Mouse (Mus musculus) neural tube, postnatal 0 days (tissue): Measurements from ENCODE around the gene Lrrc28. TPM values are rescaled to one million over a fixed set of nuclear protein-coding genes. Genes with fewer than 3 reads are reported as not detected.

ENCODE experiments used
- polyA plus RNA-seq: library from polyadenylated mRNA; unstranded; fragments of >200 nt; fragmentation: Nextera tagmentation; extraction: Ambion mirVana; gene quantifications from 2 replicates; pipeline ENCODE4 v1.2.1, GENCODE M21; 2015

Lrrc28 gene
- 21.7 and 22.6 TPM in 2 replicates for polyA plus RNA-seq

GRCm38 (mm10) chr7:67644833-67645680 lies at the start of gene Lrrc28:
Gene Lrrc28, minus strand, starts transcription at chr7:67645268.

DNA sequence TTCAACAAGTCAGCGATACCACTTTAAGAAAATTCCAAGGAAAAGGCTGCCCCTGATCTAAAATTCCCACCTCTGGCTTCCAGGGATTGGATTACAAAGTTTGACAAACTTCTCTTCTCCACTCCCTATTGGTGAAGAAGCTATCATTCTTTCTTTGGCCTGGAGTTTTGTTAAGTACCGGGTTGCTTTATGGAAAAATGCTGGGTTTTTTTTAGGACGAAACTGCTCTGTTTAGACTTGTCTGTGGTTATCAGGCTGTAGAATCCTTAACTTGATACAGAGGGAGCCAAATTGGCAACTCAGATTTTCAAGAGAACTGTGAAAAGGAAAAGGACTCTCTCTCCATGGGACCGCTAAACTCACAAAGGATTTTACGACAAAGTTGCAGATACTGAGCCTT lies 2.2 kb upstream of the Lrrc28 start, which contains the start of gene Ttc23:
Gene Ttc23 (plus strand): TSS at position 134 of the 400 bp plus-strand sequence.

Other genes starting within 250 kb of the Lrrc28 start
- gene Ttc23, start 2.1 kb upstream of the Lrrc28 start, polyA plus RNA-seq = 5.6 and 6.3 TPM in 2 replicates
- gene Synm, start 114.5 kb upstream of the Lrrc28 start, polyA plus RNA-seq = 9.3 and 9.8 TPM in 2 replicates